Mouse (Mus musculus): ENCODE data around the gene Fntb.

- TF ChIP-seq POLR2A (IDR thresholded peaks at IDR 0.05; ENCODE audit: insufficient read depth, low read length): no peak
- no peak for TF ChIP-seq CTCF (IDR thresholded peaks at IDR 0.05; ENCODE audit: low read depth, low read length)
Measured at GRCm38 (mm10) chr12:76957688-76958087, 192.3 kb downstream of the Fntb start.

Measured in ES-Bruce4 (cell line).